Mouse (Mus musculus) testis, postnatal 10 days (tissue): ENCODE measurements around the gene Cd300a.

ENCODE experiments used
- DNase-seq: peaks from one replicate; pipeline ENCODE4 v3.0.0; 2021; ENCODE audit warnings: low spot score

Cd300a gene

GRCm38 (mm10) chr11:114866486-114867360, 23.1 kb upstream of the Cd300a start:
- peak; percentile 65 for DNase-seq

- peak; percentile 41 for DNase-seq
Measured at GRCm38 (mm10) chr11:114867361-114868235, 22.2 kb upstream of the Cd300a start.

- DNase-seq: peak; percentile 40
Measured at GRCm38 (mm10) chr11:114868280-114868679, 21.6 kb upstream of the Cd300a start.

- DNase-seq: no peak
Measured at GRCm38 (mm10) chr11:114869787-114870186, 20.1 kb upstream of the Cd300a start.

GRCm38 (mm10) chr11:114871540-114871939, 18.3 kb upstream of the Cd300a start:
- no peak for DNase-seq

- DNase-seq: no peak
Measured at GRCm38 (mm10) chr11:114873022-114873817, 16.6 kb upstream of the Cd300a start.

GRCm38 (mm10) chr11:114874226-114875145, 15.4 kb upstream of the Cd300a start:
- no peak for DNase-seq

- no peak for DNase-seq
Measured at GRCm38 (mm10) chr11:114875301-114875801, 14.5 kb upstream of the Cd300a start.

GRCm38 (mm10) chr11:114876176-114876575, 13.7 kb upstream of the Cd300a start:
- no peak for DNase-seq

- DNase-seq: no peak
Measured at GRCm38 (mm10) chr11:114876621-114877020, 13.2 kb upstream of the Cd300a start.

- DNase-seq: peak; percentile 63
Measured at GRCm38 (mm10) chr11:114877145-114877544, 12.7 kb upstream of the Cd300a start.

- DNase-seq: no peak
Measured at GRCm38 (mm10) chr11:114879666-114880065, 10.2 kb upstream of the Cd300a start.

GRCm38 (mm10) chr11:114880185-114880584, 9.7 kb upstream of the Cd300a start:
- no peak for DNase-seq

- DNase-seq: peak; percentile 55
Measured at GRCm38 (mm10) chr11:114880589-114880988, 9.3 kb upstream of the Cd300a start.

- DNase-seq: no peak
Measured at GRCm38 (mm10) chr11:114883251-114883789, 6.5 kb upstream of the Cd300a start.

- DNase-seq: no peak
Measured at GRCm38 (mm10) chr11:114884380-114885100, 5.3 kb upstream of the Cd300a start.

GRCm38 (mm10) chr11:114890542-114890941, 701 bp downstream of the Cd300a start:
- DNase-seq: no peak

GRCm38 (mm10) chr11:114896085-114896484, 6.2 kb downstream of the Cd300a start:
- no peak for DNase-seq

GRCm38 (mm10) chr11:114898026-114898425, 8.2 kb downstream of the Cd300a start:
- no peak for DNase-seq

GRCm38 (mm10) chr11:114903224-114903623, 13.4 kb downstream of the Cd300a start:
- DNase-seq: no peak
